Mouse (Mus musculus) thymus, adult 2 months (tissue): Measurements from ENCODE around the gene Efr3b.

ENCODE experiments used
- CTCF ChIP-seq: fragments of 200-500 bp; IDR thresholded peaks from 2 replicates; pipeline ENCODE4 v1.5.1; 2012; ENCODE audit warnings: mild to moderate bottlenecking, control low read depth, low read length, moderate library complexity, borderline replicate concordance; ENCODE audit not compliant: control insufficient read depth, poor library complexity, insufficient read depth; ENCODE audit errors: extremely low read depth
- POLR2A ChIP-seq: fragments of 200-500 bp; IDR thresholded peaks from 2 replicates; pipeline ENCODE4 v1.6.1; 2012; ENCODE audit warnings: mild to moderate bottlenecking, low read length, control low read depth, moderate library complexity; ENCODE audit not compliant: control insufficient read depth, poor library complexity, insufficient read depth; ENCODE audit errors: extremely low read depth

DNA sequence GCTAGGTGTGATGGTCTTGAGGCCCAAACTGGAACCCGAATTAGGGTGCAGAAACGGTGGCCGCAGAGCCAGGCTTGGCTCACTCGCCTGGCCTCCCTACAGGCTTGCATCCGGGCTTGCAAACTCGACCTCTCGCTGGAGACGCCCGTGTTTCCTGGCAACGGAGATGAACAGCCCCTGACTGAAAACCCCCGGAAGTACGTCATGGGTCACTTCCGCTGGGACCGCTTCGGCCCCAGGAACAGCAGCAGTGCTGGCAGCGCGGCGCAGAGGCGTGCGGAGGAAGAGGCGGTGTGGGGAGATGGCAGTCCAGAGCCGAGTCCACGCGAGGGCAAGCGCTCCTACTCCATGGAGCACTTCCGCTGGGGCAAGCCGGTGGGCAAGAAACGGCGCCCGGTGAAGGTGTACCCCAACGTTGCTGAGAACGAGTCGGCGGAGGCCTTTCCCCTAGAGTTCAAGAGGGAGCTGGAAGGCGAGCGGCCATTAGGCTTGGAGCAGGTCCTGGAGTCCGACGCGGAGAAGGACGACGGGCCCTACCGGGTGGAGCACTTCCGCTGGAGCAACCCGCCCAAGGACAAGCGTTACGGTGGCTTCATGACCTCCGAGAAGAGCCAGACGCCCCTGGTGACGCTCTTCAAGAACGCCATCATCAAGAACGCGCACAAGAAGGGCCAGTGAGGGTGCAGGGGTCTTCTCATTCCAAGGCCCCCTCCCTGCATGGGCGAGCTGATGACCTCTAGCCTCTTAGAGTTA lies 78.7 kb downstream of the Efr3b start:
- TF ChIP-seq CTCF (no peak), POLR2A (peak; percentile 76)
